Mouse (Mus musculus): ENCODE results near the gene Babam2.

DNA sequence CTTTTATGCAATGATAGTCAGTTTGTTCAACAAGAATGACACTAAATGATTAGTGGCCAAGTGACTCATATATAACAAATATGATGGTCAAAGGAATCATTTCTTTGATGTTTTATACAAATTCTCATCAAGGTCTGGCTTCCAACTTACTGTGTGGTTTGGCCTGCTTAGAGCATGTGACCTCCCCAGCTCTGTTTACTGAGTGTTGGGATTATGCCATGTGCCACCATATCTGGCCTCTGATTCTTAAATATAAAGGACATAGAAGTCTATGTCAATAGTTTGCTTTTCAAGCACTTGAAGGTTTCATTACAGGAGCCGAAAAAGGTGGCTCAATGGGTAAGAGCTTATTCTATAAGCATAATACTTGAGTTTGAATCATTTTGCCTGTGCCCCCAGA lies 15.2 kb upstream of the Babam2 start:
- TF ChIP-seq POLR2A (IDR thresholded peaks at IDR 0.05; ENCODE audit: low read depth, low read length): no peak
- no peak for TF ChIP-seq CTCF (IDR thresholded peaks at IDR 0.05; ENCODE audit: extremely low read depth, insufficient read length, insufficient replicate concordance, low read depth, low read length)

Data from small intestine, adult 2 months (tissue).